Mouse (Mus musculus) right cerebral cortex, adult 2 months (tissue): ENCODE data around the gene Rpl10l.

Source experiments
- DNase-seq, 2 experiments: peaks; one replicate each; pipeline ENCODE4 v3.0.0; 2021 to 2022; ENCODE audit warnings: low spot score in 2 of 2

Gene Rpl10l

DNA sequence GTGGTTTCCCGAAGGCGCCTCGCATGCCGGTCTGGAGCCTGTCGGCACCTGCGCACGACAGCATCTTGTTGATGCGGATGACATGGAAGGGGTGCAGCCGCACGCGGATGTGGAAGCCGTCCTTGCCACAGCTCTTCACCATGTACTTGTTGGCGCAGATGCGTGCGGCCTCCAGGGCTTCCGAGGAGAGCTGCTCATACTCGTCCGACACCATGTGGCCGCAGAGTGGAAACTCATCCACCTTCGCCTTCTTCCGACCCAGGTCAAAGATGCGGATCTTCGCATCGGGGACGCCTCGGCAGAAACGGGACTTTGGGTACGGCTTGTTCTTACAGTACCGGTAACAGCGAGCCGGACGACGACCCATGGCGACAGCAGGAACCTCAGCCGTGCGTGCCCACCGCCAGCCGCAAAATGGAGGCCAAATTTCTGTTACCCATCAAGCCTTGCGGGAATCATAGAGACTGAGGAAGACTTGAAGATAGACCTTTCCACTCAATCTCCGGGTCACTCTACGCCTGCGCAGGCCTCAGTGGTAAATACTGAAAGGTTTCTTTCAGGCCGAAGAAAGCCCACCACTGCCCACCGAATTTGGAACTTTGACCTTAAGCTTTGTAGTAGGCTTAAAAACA lies at the start of gene Rpl10l:
Rpl10l (minus strand) TSS at position 411 of the 632 bp plus-strand sequence.
- no peak for DNase-seq

DNA sequence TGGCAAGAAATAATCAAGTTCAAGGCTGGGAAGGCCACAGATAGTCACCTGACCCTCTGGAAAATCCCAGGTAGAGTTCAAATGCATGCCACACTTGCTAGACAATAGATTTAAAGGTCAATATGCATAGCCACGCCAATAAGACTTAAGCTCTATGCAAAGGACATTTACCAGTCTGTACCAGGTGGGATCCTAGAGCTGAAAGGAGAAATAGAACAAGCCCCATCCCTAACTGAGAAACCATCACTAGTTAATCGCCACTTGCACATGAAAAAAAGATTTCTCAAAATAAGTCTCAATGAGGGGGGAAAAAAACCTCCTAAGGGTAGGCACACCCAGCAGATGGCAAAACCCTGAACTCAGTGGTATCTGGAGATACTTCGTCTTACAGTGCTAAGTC lies 8.3 kb downstream of the Rpl10l start:
- DNase-seq, result no peak

GRCm38 (mm10) chr12:66245461-66246099 lies 38.6 kb downstream of the Rpl10l start:
- no peak for DNase-seq

DNA sequence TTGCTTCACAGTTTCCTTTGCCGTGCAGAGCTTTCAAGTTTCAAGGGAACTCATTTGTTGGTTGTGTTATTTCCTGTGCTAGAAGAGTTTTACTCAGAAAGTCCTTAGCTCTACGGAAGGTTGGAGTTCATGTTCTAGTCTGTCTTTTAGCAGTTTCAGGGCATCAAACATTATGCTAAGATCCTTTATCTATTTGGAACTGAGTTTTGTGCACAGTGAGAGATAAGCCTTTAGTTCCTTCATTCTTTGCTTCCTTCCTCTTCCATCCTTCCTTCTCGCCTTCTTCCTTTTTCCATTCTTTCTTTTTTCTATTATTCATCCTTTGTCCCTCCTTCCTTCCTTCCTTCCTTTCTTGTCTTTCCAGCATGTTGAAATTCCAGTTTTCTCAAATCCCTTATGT lies 50.0 kb downstream of the Rpl10l start:
- DNase-seq, result no peak
